Mouse (Mus musculus): ENCODE data around the gene Cenpi. TPM values are rescaled to one million over a fixed set of nuclear protein-coding genes. Genes with fewer than 3 reads are reported as not detected.
"Not testable (repeated sequence)": the region's sequence is repeated elsewhere in the genome, so short reads cannot be mapped to it uniquely, and the experiment has no call there.

Cenpi gene
- polyA plus RNA-seq, 1 experiment from 2014 or later: 19.4 TPM

DNA sequence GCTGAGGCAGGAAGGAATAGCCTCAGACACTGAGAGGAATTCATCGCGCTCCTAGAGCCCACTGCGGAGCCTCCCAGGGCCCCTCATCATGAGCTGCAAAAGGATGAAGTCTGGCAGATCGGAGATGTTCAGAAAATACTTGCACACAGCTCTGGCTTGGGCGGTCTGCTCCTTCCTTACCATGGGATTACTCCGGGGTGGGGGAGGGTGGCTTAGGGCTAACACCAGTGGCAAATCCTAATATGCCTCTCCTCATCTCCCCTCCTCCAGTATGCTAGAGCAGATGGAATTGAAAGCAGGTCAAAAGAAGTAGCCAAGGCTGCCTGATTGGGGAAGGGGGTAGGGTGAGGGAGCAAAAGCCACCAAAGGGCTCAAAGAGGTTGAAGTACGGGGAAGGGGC, 11.1 kb upstream of the Cenpi start:
- ATAC-seq (no peak), DNase-seq (ENCODE audit: low read depth, low spot score) (no peak)
- ChIA-PET CTCF (interaction anchor here (1.5 kb wide), 1 partner anchor 8 kb away, joined by 3 read pairs; no protein-coding TSS in a partner anchor), POLR2A (interaction anchor here (0.7 kb wide), 1 partner anchor 450 kb away, joined by 3 read pairs; no protein-coding TSS in a partner anchor)
- no peak for TF ChIP-seq CTCF (IDR thresholded peaks at IDR 0.05)
- in situ Hi-C loops (cut with MboI; ENCODE audit: low pct_unique_long_range_greater_than_20kb): no loop called here
- peaks cover 14% of the 10 kb centered on the region for H3K27me3 ChIP-seq

DNA sequence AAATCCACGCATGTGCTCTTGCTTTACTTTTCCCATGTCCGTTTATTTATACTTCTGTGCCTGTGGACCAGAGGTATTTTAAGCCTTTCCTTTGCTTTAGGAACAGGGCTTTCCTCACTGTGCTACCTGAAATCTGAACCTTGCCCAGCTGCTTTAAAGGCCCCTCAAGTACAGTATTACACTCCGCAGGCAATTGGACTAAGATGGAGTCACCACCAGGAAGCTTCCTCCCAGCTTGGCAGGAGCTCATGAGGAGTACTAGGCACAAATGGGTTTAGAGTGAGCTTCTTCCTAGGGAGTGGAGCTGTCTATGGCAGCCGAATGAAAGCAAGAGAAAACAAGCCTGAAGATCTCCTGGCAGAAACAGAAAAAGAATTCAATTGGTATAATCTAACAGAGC, 10.7 kb upstream of the Cenpi start:
- ChIA-PET POLR2A (interaction anchor here (0.7 kb wide), 1 partner anchor 449 kb away, joined by 3 read pairs; no protein-coding TSS in a partner anchor), CTCF (interaction anchor here (1.5 kb wide), 1 partner anchor 8 kb away, joined by 3 read pairs; no protein-coding TSS in a partner anchor)
- in situ Hi-C loops (cut with MboI; ENCODE audit: low pct_unique_long_range_greater_than_20kb): no loop called here
- ATAC-seq (no peak), DNase-seq (ENCODE audit: low read depth, low spot score) (no peak)
- peaks cover 14% of the 10 kb centered on the region for H3K27me3 ChIP-seq
- TF ChIP-seq CTCF (IDR thresholded peaks at IDR 0.05): no peak

DNA sequence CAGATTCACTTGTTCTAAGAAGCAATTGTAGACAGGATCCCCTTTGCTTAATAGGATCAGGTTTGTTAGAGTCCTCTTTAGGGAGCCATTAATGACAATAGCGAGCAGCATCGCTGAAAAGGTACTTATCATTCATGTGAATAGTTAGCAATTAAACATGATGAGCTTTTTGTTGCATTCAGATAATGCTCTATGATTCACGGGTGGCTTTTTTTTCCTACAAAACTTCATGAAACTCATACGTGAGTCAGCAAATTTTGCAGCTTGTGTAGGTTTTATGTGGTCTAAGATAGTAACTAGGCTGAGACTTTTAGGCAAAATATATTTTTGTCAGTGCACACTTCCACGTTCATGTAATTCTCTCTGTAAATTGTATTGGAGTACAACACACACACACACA, 7.7 kb upstream of the Cenpi start:
- peaks cover 10% of the 10 kb centered on the region for H3K27me3 ChIP-seq
- no peak for TF ChIP-seq CTCF (IDR thresholded peaks at IDR 0.05)
- in situ Hi-C loops (cut with MboI; ENCODE audit: low pct_unique_long_range_greater_than_20kb): no loop called here
- CTCF ChIA-PET: interaction anchor here (1.0 to 2.5 kb wide), 2 partner anchors 10 to 19 kb away, joined by 3 to 9 read pairs; no protein-coding TSS in a partner anchor
- DNase-seq (ENCODE audit: low read depth, low spot score): no peak
- POLR2A ChIA-PET: no interaction called here
- ATAC-seq: no peak

DNA sequence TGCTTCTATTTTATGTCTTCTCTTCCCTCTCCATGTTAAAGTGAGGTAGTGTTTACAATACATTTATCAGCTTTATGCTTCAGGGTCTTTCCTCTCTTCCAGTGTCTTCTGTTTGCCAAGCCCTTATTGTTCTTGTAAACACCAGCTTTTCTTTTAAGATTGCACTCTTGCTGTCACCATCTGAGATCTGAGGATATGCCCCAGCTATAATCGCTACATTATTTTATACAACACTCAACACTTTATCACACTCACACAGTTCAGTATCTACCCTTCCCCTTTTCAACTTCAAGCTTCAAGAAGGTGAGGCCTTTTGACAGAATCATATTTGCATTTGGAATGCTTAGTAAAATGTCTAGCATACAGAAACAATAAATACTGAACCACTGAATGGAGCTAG, 4.6 kb upstream of the Cenpi start:
- ChIA-PET POLR2A (interaction anchor here (1.2 kb wide), 1 partner anchor 28 kb away, joined by 4 read pairs; no protein-coding TSS in a partner anchor), CTCF (interaction anchor here (1.4 kb wide), 1 partner anchor 14 kb away, joined by 5 read pairs; no protein-coding TSS in a partner anchor)
- peaks cover 12% of the 10 kb centered on the region for H3K27me3 ChIP-seq
- ATAC-seq (no peak), DNase-seq (ENCODE audit: low read depth, low spot score) (no peak)
- in situ Hi-C loops (cut with MboI; ENCODE audit: low pct_unique_long_range_greater_than_20kb): no loop called here
- no peak for TF ChIP-seq CTCF (IDR thresholded peaks at IDR 0.05)

DNA sequence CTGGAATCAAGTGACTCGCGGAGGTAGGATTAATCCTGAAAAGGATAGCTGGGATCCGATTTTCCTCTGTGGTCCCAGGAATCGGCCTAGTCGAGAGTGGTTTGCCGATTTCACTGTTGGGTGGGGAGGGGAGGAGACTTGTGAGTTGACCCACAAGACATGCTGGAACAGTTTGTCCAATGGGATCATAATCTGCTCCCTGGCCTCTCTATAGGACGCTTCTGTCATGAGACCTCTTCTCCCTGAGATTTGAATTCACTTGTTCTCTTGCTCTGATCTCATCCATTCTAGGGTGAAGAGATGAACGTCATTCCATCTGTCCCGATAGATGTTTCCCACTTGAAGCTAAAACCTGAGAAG, 371 bp downstream of the Cenpi start:
- no peak for TF ChIP-seq CTCF (IDR thresholded peaks at IDR 0.05)
- in situ Hi-C loops (cut with MboI; ENCODE audit: low pct_unique_long_range_greater_than_20kb): no loop called here
- ATAC-seq: peak; percentile 29
- ChIA-PET POLR2A (no interaction called here), CTCF (interaction anchor here (1.3 kb wide), 1 partner anchor 25 kb away, joined by 3 read pairs; no protein-coding TSS in a partner anchor)
- no peak for DNase-seq (ENCODE audit: low read depth, low spot score)
- H3K27me3 ChIP-seq: peaks cover 3% of the 10 kb centered on the region

DNA sequence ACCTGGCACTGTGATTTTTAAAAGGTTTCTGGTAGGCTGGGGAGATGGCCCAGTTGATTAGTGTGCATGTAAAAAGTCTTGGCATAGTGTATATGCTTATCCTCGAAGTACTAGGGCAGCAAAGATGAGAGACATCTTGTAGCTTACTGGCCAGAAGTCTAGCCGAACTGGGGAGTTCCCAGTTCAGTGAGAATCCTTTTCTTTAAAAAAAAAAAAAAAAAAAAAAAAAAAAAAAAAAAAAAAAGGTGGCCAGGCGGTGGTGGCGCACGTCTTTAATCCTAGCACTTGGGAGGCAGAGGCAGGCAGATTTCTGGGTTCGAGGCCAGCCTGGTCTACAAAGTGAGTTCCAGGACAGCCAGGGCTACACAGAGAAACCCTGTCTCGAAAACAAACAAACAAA, 3.3 kb downstream of the Cenpi start:
- DNase-seq (ENCODE audit: low read depth, low spot score); H3K27me3 ChIP-seq; ATAC-seq; CTCF ChIA-PET: not testable (repeated sequence)
- POLR2A ChIA-PET: interaction anchor here (0.6 kb wide), 2 partner anchors 70 to 256 kb away, joined by 3 to 5 read pairs; no protein-coding TSS in a partner anchor
- in situ Hi-C loops (cut with MboI; ENCODE audit: low pct_unique_long_range_greater_than_20kb): loop anchor here (5.0 to 10.0 kb wide), 2 partner anchors 34 to 246 kb away; partner anchors contain the start of gene Trmt2b

DNA sequence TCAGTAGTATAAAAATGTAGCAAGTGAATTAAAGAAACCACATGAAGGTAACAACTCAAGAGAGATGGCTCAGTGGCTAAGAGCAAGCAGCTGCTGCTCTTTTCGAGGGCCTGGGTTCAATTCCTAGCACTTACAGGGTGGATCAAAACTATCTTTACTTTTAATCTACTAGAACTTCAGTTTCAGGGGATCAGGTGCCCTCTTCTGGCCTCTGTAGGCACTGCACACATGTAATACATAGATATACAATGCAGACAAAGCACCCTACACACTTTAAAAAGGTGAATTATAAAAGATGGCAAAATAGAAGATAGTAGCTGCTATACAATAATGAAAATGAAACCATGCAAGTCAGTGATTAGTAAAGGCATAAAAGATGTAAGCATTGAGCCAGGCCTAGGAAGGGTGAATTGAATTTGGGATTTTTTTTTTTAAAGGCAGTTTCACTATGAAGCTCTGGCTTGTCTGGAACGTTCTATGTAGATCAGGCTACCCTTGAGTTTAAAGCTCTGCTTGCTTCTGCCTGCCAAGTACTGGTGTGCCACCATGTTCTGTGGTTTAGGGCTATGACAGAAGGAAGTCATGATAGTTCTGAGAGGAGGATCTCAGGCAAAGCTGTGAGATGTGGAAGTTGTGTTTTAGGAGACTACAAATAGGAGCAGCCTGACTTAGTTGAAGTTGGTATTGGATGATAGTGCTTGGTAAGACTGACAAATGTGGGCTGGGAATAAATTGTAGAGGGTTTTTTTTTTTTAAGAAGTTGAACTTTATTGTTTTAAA, 11.5 kb downstream of the Cenpi start:
- no peak for DNase-seq (ENCODE audit: low read depth, low spot score)
- H3K27me3 ChIP-seq: peaks cover 3% of the 10 kb centered on the region
- ATAC-seq: no peak
- in situ Hi-C loops (cut with MboI; ENCODE audit: low pct_unique_long_range_greater_than_20kb): loop anchor here (5.0 to 10.0 kb wide), 2 partner anchors 182 to 255 kb away; no protein-coding TSS in a partner anchor
- peak; percentile 65 for TF ChIP-seq CTCF (IDR thresholded peaks at IDR 0.05)
- ChIA-PET CTCF (interaction anchor here (0.7 to 1.5 kb wide), 12 partner anchors 9 to 253 kb away, joined by 3 to 6 read pairs (median 3); no protein-coding TSS in a partner anchor), POLR2A (no interaction called here)

DNA sequence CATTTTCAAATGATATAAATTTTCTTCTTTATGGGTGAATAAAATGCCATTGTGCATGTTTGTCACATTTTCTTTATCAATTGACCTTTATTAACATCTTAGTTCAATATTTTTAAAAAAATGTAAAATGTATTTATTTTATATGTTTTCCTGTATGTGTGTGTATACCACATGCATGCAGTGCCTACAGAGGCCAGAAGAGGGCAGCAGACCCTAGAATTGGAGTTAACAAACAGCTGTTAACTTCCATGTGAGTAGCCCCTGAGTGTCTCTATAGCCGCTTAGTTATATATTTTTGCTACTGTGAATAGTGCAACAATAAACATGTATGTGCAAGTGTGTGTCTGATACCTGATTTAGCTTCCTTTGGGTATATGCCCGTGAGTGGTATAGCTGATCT, 25.4 kb downstream of the Cenpi start:
- in situ Hi-C loops (cut with MboI; ENCODE audit: low pct_unique_long_range_greater_than_20kb): no loop called here
- POLR2A ChIA-PET: no interaction called here
- CTCF ChIA-PET: interaction anchor here (0.8 to 1.6 kb wide), 7 partner anchors 8 to 25 kb away, joined by 3 to 5 read pairs (median 3); no protein-coding TSS in a partner anchor
- DNase-seq (ENCODE audit: low read depth, low spot score) (no peak), ATAC-seq (no peak)
- peak; percentile 67 for TF ChIP-seq CTCF (IDR thresholded peaks at IDR 0.05)
- peaks cover 7% of the 10 kb centered on the region for H3K27me3 ChIP-seq

DNA sequence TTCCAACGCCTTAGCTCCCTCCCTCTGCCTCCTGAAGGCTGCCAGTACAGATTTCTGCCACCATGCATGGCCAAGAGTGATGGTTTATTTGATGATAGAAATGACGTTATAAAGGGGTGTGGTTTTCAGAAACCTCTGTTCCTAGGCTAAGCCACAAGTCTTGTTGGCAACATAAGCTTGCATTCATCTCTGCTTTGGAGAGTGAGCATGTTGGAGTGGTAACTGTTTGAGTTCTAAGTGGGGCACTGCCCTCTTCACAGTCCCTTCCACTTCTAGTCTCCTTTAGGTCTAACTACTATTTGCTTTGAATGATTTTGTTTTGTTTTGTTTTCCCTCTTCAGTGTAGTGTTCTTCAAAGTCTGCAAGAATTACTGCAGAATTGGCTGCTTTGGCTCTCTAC, 34.9 kb downstream of the Cenpi start:
- H3K27me3 ChIP-seq: peaks cover 27% of the 10 kb centered on the region
- ChIA-PET POLR2A (no interaction called here), CTCF (no interaction called here)
- in situ Hi-C loops (cut with MboI; ENCODE audit: low pct_unique_long_range_greater_than_20kb): no loop called here
- no peak for TF ChIP-seq CTCF (IDR thresholded peaks at IDR 0.05)
- ATAC-seq: no peak
- DNase-seq (ENCODE audit: low read depth, low spot score): no peak

DNA sequence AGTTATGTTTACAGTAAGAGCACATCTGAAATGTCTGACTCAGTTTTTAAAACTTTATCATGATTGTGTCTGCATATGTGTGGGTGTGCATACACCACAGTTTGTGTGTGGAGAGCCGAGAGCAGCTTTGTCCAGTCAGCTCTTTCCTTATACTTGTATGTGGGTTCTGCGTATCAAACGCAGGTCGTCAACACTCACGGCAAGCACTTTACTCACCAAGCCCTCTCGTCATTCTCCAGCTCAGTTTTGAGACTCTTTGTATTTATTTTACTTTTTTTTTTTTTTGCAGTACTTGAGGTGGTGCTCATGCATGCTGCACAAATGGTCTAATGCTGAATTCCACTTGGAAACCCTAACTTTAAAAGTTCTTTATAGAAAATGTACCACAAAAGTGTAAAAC, 42.3 kb downstream of the Cenpi start:
- no peak for ATAC-seq
- no peak for DNase-seq (ENCODE audit: low read depth, low spot score)
- no peak for TF ChIP-seq CTCF (IDR thresholded peaks at IDR 0.05)
- peaks cover 15% of the 10 kb centered on the region for H3K27me3 ChIP-seq
- CTCF ChIA-PET: no interaction called here
- POLR2A ChIA-PET: no interaction called here
- in situ Hi-C loops (cut with MboI; ENCODE audit: low pct_unique_long_range_greater_than_20kb): no loop called here

DNA sequence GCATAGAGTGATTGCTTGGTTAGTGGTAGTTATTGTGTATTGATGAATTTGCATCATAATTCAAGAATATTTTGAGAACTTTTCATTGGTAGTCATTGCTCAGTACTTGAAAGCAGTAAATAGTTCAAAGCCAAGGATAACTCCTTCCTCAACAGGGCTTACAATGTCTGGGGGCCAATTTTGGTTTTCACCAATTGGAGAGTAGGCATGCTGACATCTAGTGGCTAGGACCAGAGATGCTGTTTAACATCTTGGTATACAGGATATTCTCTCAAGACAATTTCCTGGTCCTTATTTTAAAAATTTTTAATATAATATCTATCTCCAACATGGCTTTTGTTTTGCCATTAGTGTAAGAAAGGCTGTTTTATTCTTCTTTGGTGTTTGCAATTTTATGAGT, 46.0 kb downstream of the Cenpi start:
- ChIA-PET CTCF (no interaction called here), POLR2A (no interaction called here)
- TF ChIP-seq CTCF (IDR thresholded peaks at IDR 0.05): peak; percentile 44
- DNase-seq (ENCODE audit: low read depth, low spot score): no peak
- H3K27me3 ChIP-seq: peaks cover 10% of the 10 kb centered on the region
- no peak for ATAC-seq
- in situ Hi-C loops (cut with MboI; ENCODE audit: low pct_unique_long_range_greater_than_20kb): no loop called here

Measured in Patski (cell line).